Mouse (Mus musculus) thymus, adult 2 months (tissue): ENCODE measurements around the gene Spem2.

Experiments
- CTCF ChIP-seq: fragments of 200-500 bp; IDR thresholded peaks from 2 replicates; pipeline ENCODE4 v1.5.1; 2012; ENCODE audit warnings: mild to moderate bottlenecking, control low read depth, low read length, moderate library complexity, borderline replicate concordance; ENCODE audit not compliant: control insufficient read depth, poor library complexity, insufficient read depth; ENCODE audit errors: extremely low read depth
- POLR2A ChIP-seq: fragments of 200-500 bp; IDR thresholded peaks from 2 replicates; pipeline ENCODE4 v1.6.1; 2012; ENCODE audit warnings: mild to moderate bottlenecking, low read length, control low read depth, moderate library complexity; ENCODE audit not compliant: control insufficient read depth, poor library complexity, insufficient read depth; ENCODE audit errors: extremely low read depth

DNA sequence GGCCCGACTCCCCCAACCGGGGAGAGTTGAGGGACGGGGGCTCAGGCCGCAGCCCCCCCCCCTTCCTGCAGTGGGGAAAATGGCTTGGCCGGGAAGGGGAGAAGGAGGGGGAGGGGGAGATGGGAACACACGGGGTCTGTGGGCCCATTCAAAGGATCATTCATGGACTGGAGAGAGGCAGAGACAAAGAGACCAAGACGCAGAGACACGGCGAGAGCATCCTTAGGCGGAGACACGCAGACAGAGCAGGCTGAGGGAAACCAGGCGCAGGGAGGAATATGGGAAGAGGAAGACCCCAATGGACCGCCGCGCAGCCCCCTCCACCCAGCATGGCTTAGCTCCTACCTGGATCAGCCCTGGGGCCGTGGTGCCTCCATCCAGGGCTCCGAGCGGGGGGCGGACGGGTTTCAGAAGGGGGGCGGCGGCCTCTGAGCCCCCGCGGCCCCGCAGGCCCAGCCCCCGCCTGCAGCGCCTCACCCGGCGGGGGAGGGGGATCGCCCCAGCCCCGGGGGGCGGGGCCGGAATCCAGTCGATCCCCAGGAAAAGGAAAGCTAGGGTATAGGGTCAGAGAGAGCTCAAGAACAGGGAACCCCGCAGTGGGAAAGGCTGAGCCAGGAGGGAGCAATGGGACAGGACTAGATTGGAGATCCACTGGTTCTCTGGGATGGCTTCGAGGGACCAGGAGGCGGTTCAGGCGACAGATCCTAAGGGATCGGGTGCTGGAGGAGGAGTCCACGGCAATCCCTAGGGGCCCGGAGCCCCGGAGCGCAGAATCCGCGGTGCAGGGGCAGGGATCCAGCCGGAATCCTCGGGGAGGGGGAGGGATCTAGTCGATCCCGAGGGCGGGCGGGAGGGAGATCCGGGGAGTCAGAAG, 18.7 kb upstream of the Spem2 start:
- TF ChIP-seq POLR2A: no peak
- TF ChIP-seq CTCF: no peak
